Mouse (Mus musculus) limb, embryonic 12.5 days (tissue): ENCODE data around the gene Ube2q2. TPM values are rescaled to one million over a fixed set of nuclear protein-coding genes. Genes with fewer than 3 reads are reported as not detected.
"Not testable (repeated sequence)": the region's sequence is repeated elsewhere in the genome, so short reads cannot be mapped to it uniquely, and the experiment has no call there.

Experiments used
- ATAC-seq: fragments of 200-750 bp; cut with Nextera tagmentation; 2 replicates; pipeline ENCODE4 v1.8.0; 2017; ENCODE audit warnings: low read depth, moderate TSS enrichment; ENCODE audit not compliant: insufficient number of reproducible peaks, insufficient read depth, low FRiP score, low TSS enrichment
- H3K27ac ChIP-seq: fragments of 300-500 bp; sonication (generic); 2 replicates; pipeline ENCODE4 v1.5.1; 2016; ENCODE audit warnings: mild to moderate bottlenecking, moderate library complexity
- H3K27me3 ChIP-seq: fragments of 300-500 bp; sonication (generic); 2 replicates; pipeline ENCODE4 v1.6.1; 2016; ENCODE audit warnings: mild to moderate bottlenecking, moderate library complexity
- H3K36me3 ChIP-seq: fragments of 300-500 bp; sonication (generic); 2 replicates; pipeline ENCODE4 v1.6.1; 2016; ENCODE audit warnings: mild to moderate bottlenecking, moderate library complexity
- H3K4me1 ChIP-seq: fragments of 300-500 bp; sonication (generic); replicated peaks from 2 replicates; pipeline ENCODE4 v1.6.1; 2016
- H3K4me2 ChIP-seq: fragments of 300-500 bp; sonication (generic); 2 replicates; pipeline ENCODE4 v1.6.1; 2016; ENCODE audit warnings: mild to moderate bottlenecking, moderate library complexity
- H3K4me3 ChIP-seq: fragments of 300-500 bp; sonication (generic); replicated peaks from 2 replicates; pipeline ENCODE4 v1.5.1; 2016; ENCODE audit warnings: mild to moderate bottlenecking
- H3K9ac ChIP-seq: fragments of 300-500 bp; sonication (generic); replicated peaks from 2 replicates; pipeline ENCODE4 v1.6.1; 2016; ENCODE audit warnings: mild to moderate bottlenecking, moderate library complexity
- H3K9me3 ChIP-seq: fragments of 300-500 bp; sonication (generic); 2 replicates; pipeline ENCODE4 v1.6.1; 2016; ENCODE audit warnings: mild to moderate bottlenecking, moderate library complexity
- WGBS: fragments of 180-500 bp; shearing (Covaris S2); methylation state at CpG from one replicate; pipeline ENCODE4 v1.1.7; 2016; 5-methylcytosine and 5-hydroxymethylcytosine counted together
- polyA plus RNA-seq: library from polyadenylated mRNA; unstranded; fragments of >200 nt; fragmentation: Nextera tagmentation; extraction: Ambion mirVana; gene quantifications from 2 replicates; pipeline ENCODE4 v1.2.1, GENCODE M21; 2016

Ube2q2 gene
- polyA plus RNA-seq, 1 experiment from 2014 or later = 45.1 TPM

DNA sequence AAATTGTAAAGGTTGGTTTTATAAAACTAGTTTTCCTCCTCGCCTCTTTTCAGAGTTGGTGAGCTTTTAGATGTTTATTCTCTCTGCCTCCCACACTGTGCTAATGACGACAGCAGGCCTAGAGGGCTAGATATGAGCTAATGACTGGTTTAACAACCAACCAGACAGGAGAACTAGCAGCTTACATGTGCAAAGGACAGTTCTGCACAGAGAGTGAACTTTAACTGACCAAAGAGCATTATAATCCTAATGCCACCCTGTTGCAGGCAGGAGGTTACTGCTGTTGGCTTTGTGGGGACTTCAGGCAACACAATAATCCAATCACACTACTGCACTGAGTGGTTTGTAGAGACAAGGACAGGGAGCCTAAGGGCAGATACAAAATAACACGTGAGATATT, 94.6 kb downstream of the Ube2q2 start:
- no peak overlapping the region for H3K9ac ChIP-seq

DNA sequence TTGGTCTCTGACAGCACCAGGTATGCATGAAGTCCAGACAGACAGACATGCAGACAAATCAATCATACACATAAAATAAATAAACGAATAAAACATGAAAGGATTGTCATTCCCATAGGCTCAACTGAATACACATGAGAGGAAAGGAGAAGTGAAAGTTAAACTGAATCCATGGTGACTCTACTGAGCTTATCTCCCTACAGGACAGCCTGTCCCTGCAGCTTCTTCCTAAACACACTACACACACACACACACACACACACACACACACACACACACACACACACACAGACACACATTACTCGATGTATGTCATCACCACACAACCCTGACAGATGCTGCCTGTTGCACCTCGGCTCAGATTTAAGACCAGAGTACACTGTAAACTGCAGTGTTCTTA, 95.4 kb downstream of the Ube2q2 start:
- H3K27ac ChIP-seq = no peak overlapping the region
- H3K9ac ChIP-seq = no peak overlapping the region
- no peaks in the 10 kb centered on the region for H3K27me3 ChIP-seq
- no peaks in the 10 kb centered on the region for H3K36me3 ChIP-seq
- no peak overlapping the region for H3K4me2 ChIP-seq
- no peaks in the 10 kb centered on the region for H3K9me3 ChIP-seq
- 78% methylated on average over 3 of the region's 3 CpGs for WGBS
- no peak for ATAC-seq
- no peaks in the 10 kb centered on the region for H3K4me1 ChIP-seq
- H3K4me3 ChIP-seq = no peak overlapping the region

More for the DNA sequence above, 94.6 kb downstream of the Ube2q2 start:
- ATAC-seq = no peak
- Histone ChIP-seq H3K9me3 (no peaks in the 10 kb centered on the region), H3K4me1 (no peaks in the 10 kb centered on the region), H3K36me3 (no peaks in the 10 kb centered on the region), H3K27ac (no peak overlapping the region), H3K27me3 (no peaks in the 10 kb centered on the region), H3K4me2 (no peak overlapping the region), H3K4me3 (no peak overlapping the region)
- 70% methylated on average over 3 of the region's 3 CpGs for WGBS

DNA sequence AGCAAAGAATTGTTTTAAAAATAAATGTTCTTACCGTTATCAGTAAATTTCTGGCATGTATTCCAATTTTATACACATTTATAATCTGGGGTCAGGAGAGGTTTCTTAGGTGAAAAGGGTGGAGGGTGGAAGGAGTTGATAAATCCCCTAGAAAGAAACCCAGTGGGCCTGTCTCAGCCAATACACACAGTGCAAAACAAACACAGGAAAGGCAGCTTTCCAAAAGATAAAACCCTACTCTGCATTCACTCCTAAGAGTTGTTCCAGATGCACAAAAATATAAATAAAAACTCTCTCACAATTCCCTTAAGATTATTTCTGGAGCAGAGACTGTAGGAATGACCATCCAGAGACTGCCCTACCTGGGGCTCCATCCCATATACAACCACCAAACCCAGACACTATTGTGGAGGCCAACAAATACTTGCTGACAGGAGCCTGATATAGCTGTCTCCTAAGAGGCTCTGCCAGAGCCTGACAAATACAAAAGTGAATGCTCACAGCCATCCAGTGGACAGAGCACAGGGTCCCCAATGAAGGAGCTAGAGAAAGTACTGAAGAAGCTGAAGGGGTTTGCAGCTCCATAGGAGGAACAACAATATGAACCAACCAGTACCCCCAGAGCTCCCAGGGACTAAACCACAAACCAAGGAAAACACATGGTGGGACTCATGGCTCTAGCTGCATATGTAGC, 96.5 kb downstream of the Ube2q2 start:
- H3K27me3 ChIP-seq, H3K4me3 ChIP-seq, H3K4me2 ChIP-seq, H3K4me1 ChIP-seq, H3K9me3 ChIP-seq, H3K9ac ChIP-seq, H3K27ac ChIP-seq, H3K36me3 ChIP-seq, ATAC-seq: not testable (repeated sequence)
- WGBS = 88% methylated on average over 1 of the region's 1 CpGs

DNA sequence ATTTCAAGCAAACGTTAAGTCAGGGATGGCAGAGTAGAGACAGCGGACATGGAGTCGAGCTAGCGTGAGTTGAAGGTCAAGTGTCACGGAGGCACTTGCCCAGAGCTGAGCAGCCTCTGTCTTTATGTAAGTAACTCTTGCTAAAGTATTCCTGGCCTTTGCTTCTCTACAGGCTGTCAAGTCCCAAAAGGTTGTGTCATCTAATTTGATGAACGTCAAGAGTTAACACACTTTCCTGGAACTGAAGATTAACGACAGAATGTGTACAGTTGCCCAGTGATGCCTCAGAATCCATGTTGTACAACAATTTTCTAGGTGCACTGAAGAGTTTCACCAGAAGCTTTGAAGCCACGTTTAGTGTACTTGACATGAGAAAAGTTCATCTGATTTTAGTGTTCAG, 97.8 kb downstream of the Ube2q2 start:
- no peaks in the 10 kb centered on the region for H3K9me3 ChIP-seq
- H3K4me2 ChIP-seq = no peak overlapping the region
- H3K27me3 ChIP-seq = no peaks in the 10 kb centered on the region
- ATAC-seq = no peak
- H3K36me3 ChIP-seq = no peaks in the 10 kb centered on the region
- H3K27ac ChIP-seq = no peak overlapping the region
- no peaks in the 10 kb centered on the region for H3K4me1 ChIP-seq
- no peak overlapping the region for H3K4me3 ChIP-seq
- no peak overlapping the region for H3K9ac ChIP-seq
- WGBS = 71% methylated on average over 8 of the region's 8 CpGs

DNA sequence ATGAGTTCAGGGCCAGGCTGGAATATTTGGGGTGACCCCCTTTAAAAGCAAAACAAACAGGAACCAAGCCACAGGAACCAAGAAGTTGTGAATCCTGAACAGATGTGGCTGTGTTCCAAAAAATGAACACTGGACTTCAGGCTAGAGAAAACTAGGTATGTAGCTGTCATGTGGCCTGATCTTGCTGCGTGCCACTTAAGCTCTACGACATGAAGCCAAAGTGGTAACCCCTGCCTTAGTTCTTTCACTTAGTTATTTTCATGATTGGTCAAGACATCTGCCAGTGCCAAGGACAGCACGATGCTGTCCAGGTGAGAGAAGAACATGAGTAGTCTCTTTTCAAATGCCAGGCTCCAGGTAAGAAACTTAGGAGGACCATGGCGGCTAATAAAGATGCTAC, 98.3 kb downstream of the Ube2q2 start:
- H3K9ac ChIP-seq = no peak overlapping the region
- H3K4me3 ChIP-seq = no peak overlapping the region
- no peaks in the 10 kb centered on the region for H3K27me3 ChIP-seq
- H3K4me1 ChIP-seq = no peaks in the 10 kb centered on the region
- ATAC-seq = no peak
- H3K27ac ChIP-seq = no peak overlapping the region
- H3K9me3 ChIP-seq = no peaks in the 10 kb centered on the region
- no peak overlapping the region for H3K4me2 ChIP-seq
- WGBS = 94% methylated on average over 4 of the region's 4 CpGs
- no peaks in the 10 kb centered on the region for H3K36me3 ChIP-seq

DNA sequence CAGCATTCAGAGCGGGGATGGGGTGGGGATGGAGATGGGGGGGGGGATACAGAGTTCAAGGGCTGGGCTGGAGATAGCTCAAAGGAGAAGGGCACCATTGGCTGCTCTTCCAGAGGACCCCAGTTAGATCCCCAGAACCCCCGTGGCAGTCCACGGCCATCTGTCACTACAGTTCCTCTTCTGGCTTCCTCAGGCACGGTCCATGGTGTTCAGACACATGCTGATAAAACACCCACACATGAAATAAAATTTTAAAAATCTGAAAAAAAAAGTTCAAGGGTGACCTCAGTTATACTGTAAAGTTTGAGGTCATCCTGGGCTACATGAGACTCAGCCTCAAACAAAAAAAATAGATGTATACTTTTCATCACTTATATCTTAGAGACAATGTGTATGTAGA, 99.8 kb downstream of the Ube2q2 start:
- no peak for ATAC-seq
- Histone ChIP-seq H3K9me3 (no peaks in the 10 kb centered on the region), H3K4me2 (no peak overlapping the region), H3K27me3 (no peaks in the 10 kb centered on the region), H3K27ac (no peak overlapping the region), H3K4me1 (no peaks in the 10 kb centered on the region), H3K9ac (no peak overlapping the region), H3K4me3 (no peak overlapping the region), H3K36me3 (no peaks in the 10 kb centered on the region)
- WGBS = 85% methylated on average over 4 of the region's 4 CpGs

DNA sequence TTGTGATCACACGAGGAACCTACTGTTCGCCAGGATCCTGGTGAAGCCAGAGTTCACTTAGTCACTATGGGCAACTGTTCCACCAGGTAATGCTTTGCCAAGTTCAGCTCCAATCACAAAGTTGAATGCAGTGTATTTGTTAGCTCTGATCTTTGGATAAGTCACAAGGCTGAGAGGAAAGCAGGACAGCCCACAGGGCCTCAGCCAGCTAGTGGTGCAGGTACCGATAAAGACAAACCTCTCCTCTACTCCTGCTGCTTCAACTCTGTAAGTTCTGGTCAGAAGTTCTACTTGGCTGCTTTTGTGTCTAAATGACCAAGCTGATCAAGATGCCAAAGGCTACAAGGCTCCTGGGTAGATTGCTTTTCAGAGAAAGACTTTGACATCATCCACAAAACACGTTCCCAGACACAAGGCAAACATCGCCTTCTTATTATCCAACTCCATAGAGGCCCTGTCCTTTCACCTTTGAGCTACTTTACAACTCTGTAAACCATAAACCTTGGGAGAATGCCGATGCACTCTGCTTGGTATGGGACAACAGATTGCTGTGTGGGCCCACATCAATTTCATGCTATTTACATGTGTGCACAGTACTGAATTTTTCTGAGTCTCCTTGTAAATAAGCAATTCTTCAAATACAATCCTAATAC, 102.1 kb downstream of the Ube2q2 start:
- Histone ChIP-seq H3K4me1 (no peaks in the 10 kb centered on the region), H3K9ac (no peak overlapping the region), H3K27ac (no peak overlapping the region), H3K27me3 (no peaks in the 10 kb centered on the region), H3K36me3 (no peaks in the 10 kb centered on the region), H3K9me3 (no peaks in the 10 kb centered on the region), H3K4me3 (no peak overlapping the region), H3K4me2 (no peak overlapping the region)
- no peak for ATAC-seq
- WGBS = 71% methylated on average over 6 of the region's 6 CpGs

DNA sequence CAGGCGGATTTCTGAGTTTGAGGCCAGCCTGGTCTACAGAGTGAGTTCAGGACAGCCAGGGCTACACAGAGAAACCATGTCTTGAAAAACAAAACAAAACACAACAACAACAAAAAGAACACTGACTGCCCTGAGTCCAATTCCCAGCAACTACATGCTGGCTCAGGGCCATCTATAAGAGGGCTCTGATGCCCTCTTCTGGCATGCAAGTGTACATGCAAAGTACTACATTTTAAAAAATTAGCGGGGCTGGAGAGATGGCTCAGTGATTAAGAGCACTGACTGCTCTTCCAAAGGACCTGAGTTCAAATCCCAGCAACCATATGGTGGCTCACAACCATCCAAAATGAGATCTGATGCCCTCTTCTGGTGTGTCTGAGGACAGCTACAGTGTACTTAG, 103.4 kb downstream of the Ube2q2 start:
- H3K4me3 ChIP-seq, ATAC-seq: not testable (repeated sequence)
- 56% methylated on average over 2 of the region's 2 CpGs for WGBS

DNA sequence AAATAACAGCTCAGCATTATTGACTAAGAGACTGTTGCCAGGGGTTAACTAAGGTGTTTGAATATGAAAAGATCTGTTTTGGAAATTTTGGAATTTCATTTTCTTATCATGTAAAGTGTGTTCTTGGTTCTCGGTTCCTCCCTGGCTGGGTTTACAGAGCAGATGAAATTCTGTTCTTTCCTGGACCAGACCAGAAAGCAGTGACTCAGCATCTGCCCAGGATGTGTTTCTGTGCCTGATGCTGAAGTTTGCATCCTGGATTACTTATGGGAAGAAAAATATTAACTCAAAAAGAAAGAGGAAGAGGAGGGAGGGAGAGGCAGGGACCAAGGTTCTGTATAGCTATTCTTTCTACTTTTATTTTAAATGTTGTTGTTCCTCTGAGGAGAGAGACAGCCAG, 105.2 kb downstream of the Ube2q2 start:
- H3K27me3 ChIP-seq = no peaks in the 10 kb centered on the region
- H3K4me3 ChIP-seq = no peak overlapping the region
- no peak overlapping the region for H3K9ac ChIP-seq
- no peak overlapping the region for H3K4me2 ChIP-seq
- ATAC-seq = no peak
- no peaks in the 10 kb centered on the region for H3K9me3 ChIP-seq
- WGBS = 87% methylated on average over 1 of the region's 1 CpGs
- no peaks in the 10 kb centered on the region for H3K36me3 ChIP-seq
- no peaks in the 10 kb centered on the region for H3K4me1 ChIP-seq
- no peak overlapping the region for H3K27ac ChIP-seq

More for the DNA sequence above, 103.4 kb downstream of the Ube2q2 start:
- H3K4me2 ChIP-seq, H3K9ac ChIP-seq, H3K27ac ChIP-seq, H3K27me3 ChIP-seq, H3K9me3 ChIP-seq, H3K36me3 ChIP-seq, H3K4me1 ChIP-seq: not testable (repeated sequence)

DNA sequence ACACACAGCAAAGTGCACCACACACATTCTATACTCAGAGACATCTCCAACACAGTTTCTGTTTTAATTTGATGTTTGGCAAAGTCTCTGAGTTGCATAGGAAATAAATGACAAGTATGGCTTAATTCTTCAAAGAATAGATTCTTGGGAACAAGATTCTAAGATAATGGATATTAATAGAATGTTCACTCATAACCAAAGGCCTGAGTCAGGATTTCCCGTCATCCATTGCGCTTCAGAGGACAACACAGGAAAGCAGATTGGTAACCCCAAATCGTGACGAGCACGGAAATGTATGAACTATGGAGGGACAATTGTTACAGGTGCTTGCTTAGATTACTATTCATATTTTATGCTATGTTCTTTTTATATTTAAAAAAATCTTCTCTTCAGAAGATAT, 106.4 kb downstream of the Ube2q2 start:
- Histone ChIP-seq H3K4me3 (no peak overlapping the region), H3K27ac (no peak overlapping the region), H3K9me3 (no peaks in the 10 kb centered on the region), H3K4me1 (no peaks in the 10 kb centered on the region), H3K9ac (no peak overlapping the region), H3K27me3 (no peaks in the 10 kb centered on the region), H3K4me2 (no peak overlapping the region), H3K36me3 (no peaks in the 10 kb centered on the region)
- ATAC-seq = no peak
- WGBS = 94% methylated on average over 5 of the region's 5 CpGs

DNA sequence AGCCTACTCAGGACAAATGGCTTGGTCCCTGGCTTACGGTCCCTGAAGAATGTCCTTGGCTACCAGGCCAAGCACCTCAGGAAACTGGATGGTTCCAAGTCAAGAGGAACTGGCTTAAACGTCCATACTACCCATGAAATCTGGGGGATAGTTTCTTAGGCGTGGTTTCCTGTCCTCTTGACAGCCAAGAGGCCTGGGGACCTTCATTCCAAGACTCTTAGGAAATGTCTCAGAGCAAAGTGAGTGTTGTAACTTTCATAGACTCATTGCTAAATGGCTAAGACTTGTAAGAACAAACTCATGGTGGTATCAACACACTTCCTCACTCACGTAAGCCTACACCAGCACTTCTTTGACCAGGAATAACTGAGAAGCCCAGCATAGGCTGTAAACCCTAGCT, 107.0 kb downstream of the Ube2q2 start:
- ATAC-seq = no peak
- Histone ChIP-seq H3K27ac (no peak overlapping the region), H3K27me3 (no peaks in the 10 kb centered on the region), H3K9me3 (no peaks in the 10 kb centered on the region), H3K9ac (no peak overlapping the region), H3K4me2 (no peak overlapping the region), H3K36me3 (no peaks in the 10 kb centered on the region), H3K4me3 (no peak overlapping the region), H3K4me1 (no peaks in the 10 kb centered on the region)
- 69% methylated on average over 4 of the region's 4 CpGs for WGBS

DNA sequence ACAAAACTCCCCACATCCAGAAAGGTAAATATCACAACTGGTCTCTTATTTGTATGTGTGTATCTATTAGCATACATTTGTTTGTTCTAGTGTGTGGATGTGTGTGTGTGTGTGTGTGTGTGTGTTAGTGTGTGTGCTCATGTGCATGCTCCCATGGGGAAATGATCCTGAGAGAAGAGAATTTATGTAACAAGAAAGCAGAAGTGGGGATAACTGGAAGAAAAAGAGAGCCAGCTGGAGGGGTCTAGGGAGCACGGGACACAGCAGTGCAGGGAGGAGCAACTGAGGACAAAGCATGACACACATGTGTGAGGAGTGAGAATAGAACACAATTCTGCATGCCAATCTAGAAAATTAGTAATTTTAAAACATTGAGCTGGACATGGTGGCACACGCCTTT, 108.5 kb downstream of the Ube2q2 start:
- Histone ChIP-seq H3K4me2 (no peak overlapping the region), H3K27me3 (no peaks in the 10 kb centered on the region), H3K4me3 (no peak overlapping the region), H3K36me3 (no peaks in the 10 kb centered on the region), H3K4me1 (no peaks in the 10 kb centered on the region), H3K9ac (no peak overlapping the region), H3K9me3 (no peaks in the 10 kb centered on the region), H3K27ac (no peak overlapping the region)
- ATAC-seq = no peak
- 83% methylated on average over 2 of the region's 2 CpGs for WGBS
